Mouse (Mus musculus) heart, embryonic 14.5 days (tissue): ENCODE measurements around the gene Morn1. TPM values are rescaled to one million over a fixed set of nuclear protein-coding genes. Genes with fewer than 3 reads are reported as not detected.
A peak's percentile ranks its signal among the peaks of the same experiment; 100 is the strongest.

ENCODE experiments used
- ATAC-seq: fragments of 200-750 bp; cut with Nextera tagmentation; 2 replicates; pipeline ENCODE4 v1.8.0; 2017; ENCODE audit warnings: low read depth, moderate TSS enrichment; ENCODE audit not compliant: insufficient number of reproducible peaks, insufficient read depth, low FRiP score
- H3K27ac ChIP-seq, 2 experiments: fragments of 200-500 bp in 1 of 2; fragments of 300-500 bp in 1 of 2; sonication (generic) in 1 of 2; replicated peaks in 1 of 2; 2 replicates each; pipeline ENCODE4 v1.5.1; 2012 to 2014; ENCODE audit warnings: low read depth in 2 of 2, low read length in 2 of 2, control low read depth in 1 of 2, mild to moderate bottlenecking in 1 of 2, mixed read lengths in 1 of 2; ENCODE audit not compliant: control insufficient read depth in 1 of 2, insufficient read depth in 1 of 2
- H3K27me3 ChIP-seq: fragments of 300-500 bp; sonication (generic); 2 replicates; pipeline ENCODE4 v1.6.1; 2014; ENCODE audit warnings: mild to moderate bottlenecking, low read length, control low read depth; ENCODE audit not compliant: control insufficient read depth, insufficient read depth
- H3K36me3 ChIP-seq: fragments of 300-500 bp; sonication (generic); 2 replicates; pipeline ENCODE4 v1.6.1; 2014; ENCODE audit warnings: mild to moderate bottlenecking, control low read depth, low read length, mixed read lengths; ENCODE audit not compliant: control insufficient read depth, insufficient read depth
- H3K4me1 ChIP-seq, 2 experiments: fragments of 200-500 bp in 1 of 2; fragments of 300-500 bp in 1 of 2; sonication (generic) in 1 of 2; 2 replicates each; pipeline ENCODE4 v1.6.1; 2012 to 2014; ENCODE audit warnings: low read length in 2 of 2, control low read depth in 1 of 2, mixed read lengths in 1 of 2; ENCODE audit not compliant: control insufficient read depth in 2 of 2, insufficient read depth in 2 of 2
- H3K4me2 ChIP-seq: fragments of 300-500 bp; sonication (generic); 2 replicates; pipeline ENCODE4 v1.6.1; 2014; ENCODE audit warnings: mild to moderate bottlenecking, low read length
- H3K4me3 ChIP-seq, 2 experiments: fragments of 200-500 bp in 1 of 2; fragments of 300-500 bp in 1 of 2; sonication (generic) in 1 of 2; 2 replicates each; pipeline ENCODE4 v1.5.1; 2012 to 2014; ENCODE audit warnings: low read length in 2 of 2, mild to moderate bottlenecking in 2 of 2, control low read depth in 1 of 2, low read depth in 1 of 2, moderate library complexity in 1 of 2; ENCODE audit not compliant: control insufficient read depth in 1 of 2, insufficient read depth in 1 of 2
- H3K9ac ChIP-seq: fragments of 300-500 bp; sonication (generic); 2 replicates; pipeline ENCODE4 v1.6.1; 2014; ENCODE audit warnings: mild to moderate bottlenecking, low read length
- H3K9me3 ChIP-seq: fragments of 300-500 bp; sonication (generic); 2 replicates; pipeline ENCODE4 v1.6.1; 2016; ENCODE audit warnings: low read length, control low read depth; ENCODE audit not compliant: control insufficient read depth
- WGBS: fragments of 180-500 bp; shearing (Covaris S2); extraction: QIAGEN DNeasy Blood & Tissue Kit; methylation state at CpG from one replicate; pipeline ENCODE4 v1.1.7; 2014; 5-methylcytosine and 5-hydroxymethylcytosine counted together
- polyA plus RNA-seq: library from polyadenylated mRNA; unstranded; fragments of >200 nt; fragmentation: Nextera tagmentation; extraction: Ambion mirVana; gene quantifications from 2 replicates; pipeline ENCODE4 v1.2.1, GENCODE M21; 2014

Gene Morn1
- polyA plus RNA-seq, 1 experiment from 2014 or later = 2.5 TPM

- Histone ChIP-seq H3K4me2 (no peak overlapping the region), H3K36me3 (peaks cover 8% of the 10 kb centered on the region; the same call in 1 of the 2 replicates), H3K9me3 (no peaks in the 10 kb centered on the region), H3K4me3 (no peak overlapping the region), H3K9ac (0 out of 2 replicates have a peak overlapping the region, but pooled peaks have one; percentile 13), H3K27ac (peak overlapping the region in 1 of 2 experiments; percentile 57; a peak in 1 of 4 replicates), H3K4me1 (peaks cover 65 to 97% of the 10 kb centered on the region in 2 experiments), H3K27me3 (no peaks in the 10 kb centered on the region)
- ATAC-seq = no peak
Measured at GRCm38 (mm10) chr4:155188803-155189202, 102.4 kb downstream of the Morn1 start.

- whole genome bisulfite sequencing = 6% methylated on average over 4 of the region's 4 CpGs
- Histone ChIP-seq H3K36me3 (peaks cover 8% of the 10 kb centered on the region; the same call in 1 of the 2 replicates), H3K9ac (peak overlapping the region; percentile 46), H3K27ac (peak overlapping the region; percentile 17 to 62; a peak in 3 of 4 replicates), H3K9me3 (no peaks in the 10 kb centered on the region), H3K4me3 (no peak overlapping the region), H3K27me3 (no peaks in the 10 kb centered on the region), H3K4me1 (peaks cover 59 to 96% of the 10 kb centered on the region in 2 experiments), H3K4me2 (no peak overlapping the region)
- 0 out of 2 replicates have a peak, but pooled peaks have one; percentile 22 for ATAC-seq
Measured at GRCm38 (mm10) chr4:155189711-155190139, 103.3 kb downstream of the Morn1 start.

- Histone ChIP-seq H3K27me3 (no peaks in the 10 kb centered on the region), H3K36me3 (peaks cover 8% of the 10 kb centered on the region; the same call in 1 of the 2 replicates), H3K27ac (peak overlapping the region; percentile 15 to 62; a peak in 3 of 4 replicates), H3K9me3 (no peaks in the 10 kb centered on the region), H3K9ac (peak overlapping the region; percentile 46), H3K4me1 (peaks cover 58 to 95% of the 10 kb centered on the region in 2 experiments), H3K4me2 (no peak overlapping the region), H3K4me3 (no peak overlapping the region)
- 32% methylated on average over 7 of the region's 7 CpGs for WGBS
- ATAC-seq = no peak
Measured at GRCm38 (mm10) chr4:155190275-155190674, 103.9 kb downstream of the Morn1 start.

Other genes with a start within 250 kb of the Morn1 start
- gene Ttc34, start 249.1 kb upstream of the Morn1 start, polyA plus RNA-seq = 0.22 and 0.27 TPM in 2 replicates
- gene Mmel1, start 217.0 kb upstream of the Morn1 start, polyA plus RNA-seq = 0.22 and 0.71 TPM in 2 replicates
- gene Fam213b, start 187.4 kb upstream of the Morn1 start, polyA plus RNA-seq = 52.1 and 56.8 TPM in 2 replicates
- 0.46 and 1.2 TPM in 2 replicates for gene Tnfrsf14, start 158.0 kb upstream of the Morn1 start, polyA plus RNA-seq
- 0.24 and 0.47 TPM in 2 replicates for gene Hes5, start 125.7 kb upstream of the Morn1 start, polyA plus RNA-seq
- gene Pank4, start 122.5 kb upstream of the Morn1 start, polyA plus RNA-seq = 41.4 and 42.1 TPM in 2 replicates
- gene Plch2, start 29.8 kb upstream of the Morn1 start, polyA plus RNA-seq = 0.16 and 0.22 TPM in 2 replicates
- 5.6 and 7.7 TPM in 2 replicates for gene Pex10, start 19.6 kb upstream of the Morn1 start, polyA plus RNA-seq
- gene Rer1, start 195 bp upstream of the Morn1 start, polyA plus RNA-seq = 131 and 141 TPM in 2 replicates
- 16.2 TPM in 2 replicates for gene Ski, start 136.0 kb downstream of the Morn1 start, polyA plus RNA-seq
- gene Faap20, start 163.2 kb downstream of the Morn1 start, polyA plus RNA-seq = 68.5 and 74.8 TPM in 2 replicates